Mouse (Mus musculus) small intestine, adult 2 months (tissue): Measurements from ENCODE around the gene Slc38a1. TPM values are rescaled to one million over a fixed set of nuclear protein-coding genes. Genes with fewer than 3 reads are reported as not detected.
"Not testable (repeated sequence)": the region's sequence is repeated elsewhere in the genome, so short reads cannot be mapped to it uniquely, and the experiment has no call there.

Experiments
- H3K27ac ChIP-seq: fragments of 200-500 bp; 2 replicates; pipeline ENCODE4 v1.5.1; 2012; ENCODE audit warnings: low read depth, low read length, control low read depth, inconsistent platforms; ENCODE audit not compliant: insufficient read depth
- H3K27me3 ChIP-seq: fragments of 200-500 bp; 2 replicates; pipeline ENCODE4 v1.6.1; 2012; ENCODE audit warnings: mild to moderate bottlenecking, moderate library complexity, low read length, inconsistent platforms; ENCODE audit not compliant: control insufficient read depth, insufficient read depth
- H3K36me3 ChIP-seq: fragments of 200-500 bp; 2 replicates; pipeline ENCODE4 v1.6.1; 2012; ENCODE audit warnings: mild to moderate bottlenecking, low read length, control low read depth, inconsistent platforms; ENCODE audit not compliant: control insufficient read depth, insufficient read depth
- H3K4me1 ChIP-seq: fragments of 200-500 bp; 2 replicates; pipeline ENCODE4 v1.6.1; 2012; ENCODE audit warnings: low read length, inconsistent platforms, mixed read lengths; ENCODE audit not compliant: control insufficient read depth, insufficient read depth, insufficient read length
- H3K4me3 ChIP-seq: fragments of 200-500 bp; 2 replicates; pipeline ENCODE4 v1.5.1; 2012; ENCODE audit warnings: low read depth, mild to moderate bottlenecking, control low read depth, inconsistent platforms, low read length, moderate library complexity
- CTCF ChIP-seq: fragments of 200-500 bp; IDR thresholded peaks from 2 replicates; pipeline ENCODE4 v1.5.1; 2012; ENCODE audit warnings: low read depth, mild to moderate bottlenecking, control low read depth, inconsistent platforms, low read length, moderate library complexity, mixed read lengths; ENCODE audit not compliant: insufficient replicate concordance, insufficient read length; ENCODE audit errors: extremely low read depth
- POLR2A ChIP-seq: fragments of 200-500 bp; IDR thresholded peaks from 2 replicates; pipeline ENCODE4 v1.6.1; 2012; ENCODE audit warnings: low read depth, mild to moderate bottlenecking, control low read depth, inconsistent platforms, low read length, moderate library complexity
- WGBS: fragments of 180-500 bp; shearing (Covaris S2); methylation state at CpG from one replicate; pipeline ENCODE4 v1.1.7; 2018; 5-methylcytosine and 5-hydroxymethylcytosine counted together
- polyA plus RNA-seq: library from polyadenylated mRNA; depleted of rRNA; stranded (reverse); fragments of >200 nt; gene quantifications from 2 replicates; pipeline ENCODE4 v1.2.3, GENCODE M21; 2012

Slc38a1 gene
- polyA plus RNA-seq, 1 experiment, result 15.0 TPM

- Histone ChIP-seq H3K4me1 (no peaks in the 10 kb centered on the region), H3K36me3 (no peaks in the 10 kb centered on the region), H3K4me3 (no peak overlapping the region), H3K27ac (no peak overlapping the region), H3K27me3 (no peaks in the 10 kb centered on the region)
- WGBS, result 95% methylated on average over 5 of the region's 5 CpGs
- no peak for TF ChIP-seq CTCF
- no peak for TF ChIP-seq POLR2A
Observed at GRCm38 (mm10) chr15:96632201-96632600, 10.5 kb downstream of the Slc38a1 start.

GRCm38 (mm10) chr15:96631107-96631718, 11.5 kb downstream of the Slc38a1 start:
- Histone ChIP-seq H3K36me3 (no peaks in the 10 kb centered on the region), H3K4me3 (no peak overlapping the region), H3K27ac (no peak overlapping the region), H3K4me1 (no peaks in the 10 kb centered on the region), H3K27me3 (no peaks in the 10 kb centered on the region)
- TF ChIP-seq POLR2A (no peak), CTCF (no peak)
- 75% methylated on average over 13 of the region's 13 CpGs for WGBS

- no peak for TF ChIP-seq CTCF
- TF ChIP-seq POLR2A, result no peak
- 91% methylated on average over 7 of the region's 7 CpGs for WGBS
- H3K27me3 ChIP-seq, result no peaks in the 10 kb centered on the region
- H3K4me3 ChIP-seq, result no peak overlapping the region
- peaks cover 2% of the 10 kb centered on the region; the same call in 1 of the 2 replicates for H3K4me1 ChIP-seq
- H3K27ac ChIP-seq, result no peak overlapping the region
- H3K36me3 ChIP-seq, result no peaks in the 10 kb centered on the region
Observed at GRCm38 (mm10) chr15:96628256-96628655, 14.5 kb downstream of the Slc38a1 start.

- peaks cover 5% of the 10 kb centered on the region; the same call in 1 of the 2 replicates for H3K4me1 ChIP-seq
- no peak overlapping the region for H3K4me3 ChIP-seq
- TF ChIP-seq POLR2A, result no peak
- no peak for TF ChIP-seq CTCF
- 65% methylated on average over 5 of the region's 5 CpGs for WGBS
- no peak overlapping the region for H3K27ac ChIP-seq
- H3K36me3 ChIP-seq, result peaks cover 8% of the 10 kb centered on the region
- no peaks in the 10 kb centered on the region for H3K27me3 ChIP-seq
Observed at GRCm38 (mm10) chr15:96626871-96627270, 15.8 kb downstream of the Slc38a1 start.

GRCm38 (mm10) chr15:96625012-96625411, 17.7 kb downstream of the Slc38a1 start:
- not testable (repeated sequence) for H3K4me3 ChIP-seq, H3K27me3 ChIP-seq, H3K36me3 ChIP-seq, H3K4me1 ChIP-seq, H3K27ac ChIP-seq
- 39% methylated on average over 9 of the region's 9 CpGs for WGBS

GRCm38 (mm10) chr15:96622376-96622775, 20.3 kb downstream of the Slc38a1 start:
- TF ChIP-seq POLR2A (no peak), CTCF (no peak)
- no peak overlapping the region for H3K27ac ChIP-seq
- whole genome bisulfite sequencing, result 97% methylated on average over 7 of the region's 7 CpGs

GRCm38 (mm10) chr15:96621686-96622085, 21.0 kb downstream of the Slc38a1 start:
- peaks cover 5% of the 10 kb centered on the region; the same call in 1 of the 2 replicates for H3K4me1 ChIP-seq
- no peak overlapping the region for H3K27ac ChIP-seq
- TF ChIP-seq POLR2A (no peak), CTCF (no peak)
- H3K4me3 ChIP-seq, result no peak overlapping the region
- peaks cover 8% of the 10 kb centered on the region for H3K36me3 ChIP-seq
- WGBS, result 27% methylated on average over 6 of the region's 6 CpGs
- H3K27me3 ChIP-seq, result no peaks in the 10 kb centered on the region

More at GRCm38 (mm10) chr15:96622376-96622775, 20.3 kb downstream of the Slc38a1 start:
- Histone ChIP-seq H3K4me1 (peaks cover 5% of the 10 kb centered on the region; the same call in 1 of the 2 replicates), H3K27me3 (no peaks in the 10 kb centered on the region), H3K4me3 (no peak overlapping the region), H3K36me3 (peaks cover 8% of the 10 kb centered on the region)

GRCm38 (mm10) chr15:96617555-96617954, 25.2 kb downstream of the Slc38a1 start:
- TF ChIP-seq POLR2A, result no peak
- TF ChIP-seq CTCF, result no peak

More at GRCm38 (mm10) chr15:96617555-96617954, 25.2 kb downstream of the Slc38a1 start:
- 0 out of 2 replicates have a peak, but pooled peaks cover 3% of the 10 kb centered on the region for H3K4me1 ChIP-seq
- WGBS, result 87% methylated on average over 7 of the region's 7 CpGs
- no peak overlapping the region for H3K4me3 ChIP-seq
- no peaks in the 10 kb centered on the region for H3K27me3 ChIP-seq
- H3K27ac ChIP-seq, result no peak overlapping the region
- peaks cover 13% of the 10 kb centered on the region for H3K36me3 ChIP-seq
